Mouse (Mus musculus) kidney, postnatal 0 days (tissue): ENCODE results near the gene Dnajc7. TPM values are rescaled to one million over a fixed set of nuclear protein-coding genes. Genes with fewer than 3 reads are reported as not detected.

Source experiments
- ATAC-seq: fragments of 200-750 bp; cut with Nextera tagmentation; replicated peaks from 2 replicates; pipeline ENCODE4 v1.8.0; 2017; ENCODE audit warnings: low read depth, moderate number of reproducible peaks, moderate TSS enrichment, moderate library complexity; ENCODE audit not compliant: low FRiP score
- DNase-seq: peaks from one replicate; pipeline ENCODE4 v3.0.0-alpha.2; 2016; ENCODE audit warnings: low spot score
- H3K27ac ChIP-seq: fragments of 300-500 bp; sonication (generic); 2 replicates; pipeline ENCODE4 v1.5.1; 2014; ENCODE audit warnings: mild to moderate bottlenecking
- H3K27me3 ChIP-seq: fragments of 300-500 bp; sonication (generic); 2 replicates; pipeline ENCODE4 v1.6.1; 2014; ENCODE audit warnings: low read length, mixed read lengths; ENCODE audit not compliant: insufficient read depth
- H3K36me3 ChIP-seq: fragments of 300-500 bp; sonication (generic); 2 replicates; pipeline ENCODE4 v1.6.1; 2014; ENCODE audit warnings: low read length, mixed read lengths; ENCODE audit not compliant: insufficient read depth
- H3K4me1 ChIP-seq: fragments of 300-500 bp; sonication (generic); replicated peaks from 2 replicates; pipeline ENCODE4 v1.6.1; 2014; ENCODE audit warnings: antibody characterized with exemption, low read length, mixed read lengths; ENCODE audit not compliant: insufficient read depth
- H3K4me2 ChIP-seq: fragments of 300-500 bp; sonication (generic); 2 replicates; pipeline ENCODE4 v1.6.1; 2014; ENCODE audit warnings: mild to moderate bottlenecking, low read length, moderate library complexity, mixed read lengths
- H3K4me3 ChIP-seq: fragments of 300-500 bp; sonication (generic); replicated peaks from 2 replicates; pipeline ENCODE4 v1.5.1; 2014; ENCODE audit warnings: low read depth, low read length
- H3K9ac ChIP-seq: fragments of 300-500 bp; sonication (generic); 2 replicates; pipeline ENCODE4 v1.6.1; 2014; ENCODE audit warnings: low read depth, low read length
- H3K9me3 ChIP-seq: fragments of 300-500 bp; sonication (generic); replicated peaks from 2 replicates; pipeline ENCODE4 v1.6.1; 2016; ENCODE audit warnings: low read length, inconsistent platforms, mixed read lengths
- CTCF ChIP-seq: IDR thresholded peaks from 2 replicates; pipeline ENCODE4 v1.5.1; 2016; ENCODE audit warnings: antibody characterized with exemption, low read depth, mild to moderate bottlenecking, moderate library complexity
- WGBS: fragments of 180-500 bp; shearing (Covaris S2); extraction: QIAGEN DNeasy Blood & Tissue Kit; methylation state at CpG from one replicate; pipeline ENCODE4 v1.1.7; 2014; 5-methylcytosine and 5-hydroxymethylcytosine counted together
- polyA plus RNA-seq: library from polyadenylated mRNA; unstranded; fragments of >200 nt; fragmentation: Nextera tagmentation; extraction: Ambion mirVana; gene quantifications from 2 replicates; pipeline ENCODE4 v1.2.1, GENCODE M21; 2015

Dnajc7 gene
- polyA plus RNA-seq, 1 experiment from 2014 or later: 142 TPM

DNA sequence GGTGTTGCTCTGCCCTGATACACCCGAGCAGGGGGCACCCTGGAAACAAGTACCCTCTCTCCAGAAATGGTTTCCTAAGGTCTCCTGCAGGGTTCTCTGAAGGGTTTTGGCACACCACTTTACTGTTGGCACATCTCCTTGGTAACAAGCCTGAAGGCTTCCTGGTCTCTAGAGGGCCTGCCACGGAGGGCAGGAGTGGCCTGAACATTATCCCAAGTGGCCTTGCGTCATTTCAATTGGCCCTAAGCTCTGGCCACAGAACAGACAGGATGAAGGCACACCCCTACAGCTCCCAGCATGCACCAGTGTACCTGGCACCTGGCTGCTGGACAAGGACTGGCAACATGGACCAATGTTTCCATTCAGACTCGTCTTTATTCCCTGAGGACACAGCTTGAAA lies 67.1 kb downstream of the Dnajc7 start:
- Histone ChIP-seq H3K4me1 (no peaks in the 10 kb centered on the region), H3K4me3 (no peak overlapping the region), H3K9ac (no peak overlapping the region), H3K9me3 (no peaks in the 10 kb centered on the region), H3K36me3 (no peaks in the 10 kb centered on the region), H3K27me3 (no peaks in the 10 kb centered on the region), H3K27ac (no peak overlapping the region), H3K4me2 (no peak overlapping the region)
- DNase-seq (no peak), ATAC-seq (no peak)
- no peak for TF ChIP-seq CTCF
- 82% methylated on average over 4 of the region's 4 CpGs for WGBS

DNA sequence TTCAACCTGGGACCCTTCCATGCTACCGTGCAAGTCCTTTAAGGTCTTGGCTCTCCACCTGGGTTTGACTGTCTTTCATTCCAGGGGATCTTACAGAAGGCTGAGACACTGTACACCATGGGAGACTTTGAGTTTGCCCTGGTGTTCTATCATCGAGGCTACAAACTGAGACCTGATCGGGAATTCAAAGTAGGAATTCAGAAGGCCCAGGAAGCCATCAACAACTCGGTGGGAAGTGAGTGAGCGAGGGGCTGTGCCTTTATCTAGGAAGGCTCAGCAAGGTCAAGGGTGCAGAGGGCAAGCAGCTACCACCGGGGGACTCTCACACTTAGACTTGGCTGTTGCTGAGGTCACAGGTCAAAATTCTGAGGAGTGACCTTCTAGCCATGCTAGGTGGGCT lies 69.9 kb downstream of the Dnajc7 start:
- 70% methylated on average over 6 of the region's 6 CpGs for WGBS
- Histone ChIP-seq H3K4me1 (no peaks in the 10 kb centered on the region), H3K27me3 (no peaks in the 10 kb centered on the region), H3K4me3 (no peak overlapping the region), H3K36me3 (no peaks in the 10 kb centered on the region), H3K4me2 (no peak overlapping the region), H3K9me3 (no peaks in the 10 kb centered on the region), H3K27ac (no peak overlapping the region), H3K9ac (no peak overlapping the region)
- DNase-seq: no peak
- no peak for TF ChIP-seq CTCF
- ATAC-seq: no peak

DNA sequence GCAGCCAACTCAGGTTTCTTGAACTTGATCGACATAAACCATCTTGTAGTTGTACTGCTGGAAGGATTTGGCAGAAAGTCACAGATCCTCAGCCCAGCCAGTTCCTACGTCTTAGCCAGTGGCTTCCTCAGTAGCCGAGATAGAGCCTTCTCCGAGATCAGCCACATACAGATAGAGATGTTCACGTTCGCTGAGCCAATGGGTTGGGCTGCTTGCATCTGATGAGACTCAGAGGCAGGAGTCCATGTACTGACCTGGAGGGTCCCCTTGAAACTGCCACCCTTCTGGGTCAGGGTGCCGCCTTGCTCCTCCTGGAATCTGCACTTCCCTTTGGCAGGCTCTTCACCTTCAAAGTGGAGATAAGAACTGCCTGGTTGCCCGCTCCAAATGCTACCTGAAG lies 70.5 kb downstream of the Dnajc7 start:
- Histone ChIP-seq H3K4me3 (no peak overlapping the region), H3K4me1 (no peaks in the 10 kb centered on the region), H3K27me3 (no peaks in the 10 kb centered on the region), H3K9me3 (no peaks in the 10 kb centered on the region), H3K27ac (no peak overlapping the region), H3K4me2 (no peak overlapping the region), H3K9ac (no peak overlapping the region), H3K36me3 (no peaks in the 10 kb centered on the region)
- no peak for TF ChIP-seq CTCF
- 74% methylated on average over 8 of the region's 8 CpGs for WGBS
- DNase-seq: no peak
- ATAC-seq: no peak

DNA sequence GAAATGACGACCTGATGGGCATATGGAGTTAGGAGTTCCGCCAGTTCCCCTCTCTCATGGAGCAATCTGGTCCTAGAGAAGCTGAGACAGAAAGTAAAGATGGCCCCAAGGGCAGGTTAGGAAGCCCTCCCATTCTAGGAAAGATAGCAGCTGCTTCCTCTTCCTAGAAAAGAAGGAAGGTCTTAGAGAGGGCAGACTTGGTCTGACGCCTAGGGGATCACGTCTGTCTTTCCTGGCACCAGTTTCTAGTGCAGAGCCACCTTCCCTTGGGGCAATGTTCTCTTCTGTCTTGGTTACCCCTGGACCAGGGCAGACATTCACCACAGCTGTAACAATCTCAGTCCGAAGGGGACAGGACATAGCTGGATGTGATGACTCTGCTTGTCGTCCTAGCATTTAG lies 71.8 kb downstream of the Dnajc7 start:
- Histone ChIP-seq H3K4me2 (no peak overlapping the region), H3K27ac (no peak overlapping the region), H3K9ac (no peak overlapping the region), H3K36me3 (no peaks in the 10 kb centered on the region), H3K4me3 (no peak overlapping the region), H3K9me3 (no peaks in the 10 kb centered on the region), H3K4me1 (no peaks in the 10 kb centered on the region), H3K27me3 (no peaks in the 10 kb centered on the region)
- ATAC-seq (no peak), DNase-seq (no peak)
- TF ChIP-seq CTCF: no peak
- 71% methylated on average over 6 of the region's 6 CpGs for whole genome bisulfite sequencing

DNA sequence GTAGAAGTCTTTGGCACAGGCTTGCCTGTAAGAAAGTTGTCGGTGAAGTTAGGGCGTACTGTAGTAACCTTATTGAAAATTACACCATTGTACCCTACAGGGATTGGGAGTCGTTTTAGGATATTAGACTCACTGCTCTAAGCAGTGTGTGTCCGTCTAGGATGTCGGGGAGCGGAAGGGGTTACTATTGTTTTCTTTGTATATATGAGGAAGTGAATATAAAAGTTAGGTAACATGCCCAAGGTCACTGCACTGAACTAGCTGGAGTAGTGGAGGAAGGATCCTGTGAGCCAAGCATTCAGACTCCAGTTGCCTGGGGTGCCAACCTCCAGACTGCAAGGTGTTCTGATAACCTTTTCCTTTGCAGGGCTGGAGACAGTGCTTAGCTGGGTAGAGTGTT lies 73.0 kb downstream of the Dnajc7 start:
- no peak for DNase-seq

DNA sequence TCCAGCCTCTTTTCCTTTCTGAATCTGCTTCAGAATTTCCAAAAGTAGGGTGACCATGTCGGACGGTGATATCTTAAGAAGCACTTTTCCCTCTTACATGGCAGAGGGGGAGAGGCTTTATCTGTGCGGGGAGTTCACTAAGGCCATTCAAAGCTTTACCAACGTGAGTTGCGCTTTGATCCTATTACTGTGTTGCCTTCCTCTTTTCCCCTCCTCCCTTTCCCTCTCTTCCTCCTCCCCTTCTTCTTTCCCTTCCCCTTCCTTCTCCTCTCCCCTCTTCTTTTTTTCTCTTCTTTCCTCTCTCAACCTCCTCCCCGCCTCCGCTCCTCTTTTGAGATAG lies 74.3 kb downstream of the Dnajc7 start:
- H3K27ac ChIP-seq: no peak overlapping the region
- ATAC-seq (peak; percentile 30; the same call in 1 of the 2 replicates), DNase-seq (no peak)
- 27% methylated on average over 7 of the region's 7 CpGs for WGBS
- no peaks in the 10 kb centered on the region for H3K27me3 ChIP-seq
- no peaks in the 10 kb centered on the region for H3K9me3 ChIP-seq
- TF ChIP-seq CTCF: no peak
- peak overlapping the region; percentile 35; the same call in 1 of the 2 replicates for H3K9ac ChIP-seq
- H3K4me1 ChIP-seq: no peaks in the 10 kb centered on the region
- no peaks in the 10 kb centered on the region for H3K36me3 ChIP-seq
- H3K4me2 ChIP-seq: peak overlapping the region; percentile 63
- peak overlapping the region; percentile 38 for H3K4me3 ChIP-seq

More for the DNA sequence above, 73.0 kb downstream of the Dnajc7 start:
- no peak overlapping the region for H3K27ac ChIP-seq
- no peak overlapping the region for H3K9ac ChIP-seq
- no peak overlapping the region for H3K4me3 ChIP-seq
- 81% methylated on average over 6 of the region's 6 CpGs for WGBS
- H3K27me3 ChIP-seq: no peaks in the 10 kb centered on the region
- no peak for TF ChIP-seq CTCF
- no peak for ATAC-seq
- no peaks in the 10 kb centered on the region for H3K36me3 ChIP-seq
- no peak overlapping the region for H3K4me2 ChIP-seq
- no peaks in the 10 kb centered on the region for H3K4me1 ChIP-seq
- H3K9me3 ChIP-seq: no peaks in the 10 kb centered on the region

DNA sequence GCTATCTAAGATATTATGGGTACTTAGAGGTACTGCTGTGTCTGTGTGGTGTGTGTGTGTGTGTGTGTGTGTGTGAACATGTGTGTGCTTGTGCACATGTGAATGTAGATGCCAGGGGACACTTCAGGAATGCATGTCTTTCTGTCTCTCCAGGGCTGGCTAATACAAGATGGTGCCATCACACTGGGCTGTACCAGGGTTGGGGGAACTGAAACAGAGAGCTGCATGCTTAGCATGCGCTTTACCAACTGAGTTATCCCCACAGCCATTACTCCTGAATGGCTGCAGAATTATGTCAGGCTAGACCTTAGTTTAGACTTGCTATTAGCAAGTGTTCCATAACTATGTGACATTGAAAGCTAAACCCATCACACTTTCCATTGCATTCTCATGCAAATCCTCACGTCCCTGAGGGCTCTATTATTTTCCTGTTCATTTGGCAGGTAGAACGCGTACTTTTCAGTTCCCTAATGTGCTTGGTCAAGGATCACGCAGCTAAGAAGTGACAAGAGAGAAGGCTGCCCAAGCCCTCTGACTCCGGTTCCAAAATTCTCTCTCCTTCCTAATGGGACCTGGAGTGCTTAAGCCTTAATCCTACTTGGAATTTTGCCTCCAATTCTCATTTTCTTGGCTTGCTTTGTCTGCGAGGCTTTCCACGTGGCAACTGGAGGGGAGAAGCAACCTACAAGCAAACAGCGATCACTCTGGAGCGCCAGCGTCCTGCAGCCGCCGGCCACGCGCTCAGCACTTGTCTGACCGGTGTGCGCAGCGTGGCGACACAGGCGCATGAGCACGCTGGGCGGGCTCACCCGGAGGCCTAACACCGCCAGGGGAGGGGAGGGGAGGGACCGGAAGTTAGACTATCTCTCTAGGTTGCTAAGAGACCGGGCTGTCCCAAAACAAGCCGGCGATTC lies 74.9 kb downstream of the Dnajc7 start, which contains the start of gene Ttc25:
TSS of gene Ttc25 (plus strand) at position 776 of the 914 bp plus-strand sequence.
- Histone ChIP-seq H3K9ac (peak within 1 kb of the TSS; percentile 35; the same call in 1 of the 2 replicates), H3K4me3 (peak within 1 kb of the TSS; percentile 38), H3K4me2 (peak within 1 kb of the TSS; percentile 63), H3K9me3 (no peaks in the 10 kb centered on the region), H3K27me3 (no peaks in the 10 kb centered on the region), H3K36me3 (no peaks in the 10 kb centered on the region), H3K27ac (no peak within 1 kb of the TSS; the same call in 1 of the 2 replicates), H3K4me1 (no peaks in the 10 kb centered on the region)
- peak; percentile 97 for ATAC-seq
- TF ChIP-seq CTCF: peak; percentile 17; the same call in 1 of the 2 replicates
- 4% methylated on average over 28 of the region's 28 CpGs for WGBS
- peak; percentile 98 for DNase-seq
